Mouse (Mus musculus) testis, adult 2 months (tissue): ENCODE results near the gene Slc45a2. TPM values are rescaled to one million over a fixed set of nuclear protein-coding genes. Genes with fewer than 3 reads are reported as not detected.
A peak's percentile ranks its signal among the peaks of the same experiment; 100 is the strongest.
"Not testable (repeated sequence)": the region's sequence is repeated elsewhere in the genome, so short reads cannot be mapped to it uniquely, and the experiment has no call there.

Experiments
- H3K27ac ChIP-seq: fragments of 200-500 bp; 2 replicates; pipeline ENCODE4 v1.5.1; 2012; ENCODE audit warnings: low read depth, low read length; ENCODE audit not compliant: control insufficient read depth, insufficient read depth
- H3K27me3 ChIP-seq: fragments of 200-500 bp; 2 replicates; pipeline ENCODE4 v1.6.1; 2012; ENCODE audit warnings: mild to moderate bottlenecking, low read length, moderate library complexity; ENCODE audit not compliant: control insufficient read depth, insufficient read depth
- H3K36me3 ChIP-seq: fragments of 200-500 bp; 2 replicates; pipeline ENCODE4 v1.6.1; 2012; ENCODE audit warnings: mild to moderate bottlenecking, low read length; ENCODE audit not compliant: control insufficient read depth, insufficient read depth
- H3K4me1 ChIP-seq: fragments of 200-500 bp; 2 replicates; pipeline ENCODE4 v1.6.1; 2012; ENCODE audit warnings: low read length; ENCODE audit not compliant: control insufficient read depth, insufficient read depth
- H3K4me3 ChIP-seq: fragments of 200-500 bp; 2 replicates; pipeline ENCODE4 v1.5.1; 2012; ENCODE audit warnings: low read depth, mild to moderate bottlenecking, low read length, moderate library complexity, mixed read lengths; ENCODE audit not compliant: control insufficient read depth
- CTCF ChIP-seq: fragments of 200-500 bp; IDR thresholded peaks from 2 replicates; pipeline ENCODE4 v1.5.1; 2012; ENCODE audit warnings: low read depth, mild to moderate bottlenecking, inconsistent platforms, low read length, moderate library complexity; ENCODE audit not compliant: control insufficient read depth, insufficient read depth, insufficient replicate concordance
- POLR2A ChIP-seq: fragments of 200-500 bp; IDR thresholded peaks from 2 replicates; pipeline ENCODE4 v1.6.1; 2012; ENCODE audit warnings: low read depth, mild to moderate bottlenecking, inconsistent platforms, low read length, moderate library complexity; ENCODE audit not compliant: control insufficient read depth
- polyA plus RNA-seq: library from polyadenylated mRNA; depleted of rRNA; stranded (reverse); fragments of >200 nt; gene quantifications from 2 replicates; pipeline ENCODE4 v1.2.3, GENCODE M21; 2012

The Slc45a2 gene
- polyA plus RNA-seq, 1 experiment, result 0.28 TPM

DNA sequence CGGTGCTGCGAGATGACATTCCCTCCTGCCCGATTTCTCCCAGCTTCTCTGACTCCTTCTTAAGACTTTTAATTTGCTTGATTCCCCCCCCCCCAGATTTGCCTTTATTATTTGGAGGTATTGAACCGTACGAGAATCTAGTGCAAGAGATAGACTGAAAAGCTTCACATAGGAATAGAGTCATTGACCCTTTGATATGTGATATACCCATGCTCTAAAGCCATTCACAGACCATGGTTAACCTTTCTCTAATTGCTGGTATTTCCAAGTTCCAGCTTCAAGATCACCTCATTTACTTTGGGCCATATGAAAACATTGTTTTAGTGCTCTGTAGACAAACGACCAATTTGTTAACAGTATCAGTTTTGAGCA lies 18.5 kb upstream of the Slc45a2 start:
- H3K36me3 ChIP-seq, result no peaks in the 10 kb centered on the region
- peak overlapping the region; percentile 86 for H3K27ac ChIP-seq

DNA sequence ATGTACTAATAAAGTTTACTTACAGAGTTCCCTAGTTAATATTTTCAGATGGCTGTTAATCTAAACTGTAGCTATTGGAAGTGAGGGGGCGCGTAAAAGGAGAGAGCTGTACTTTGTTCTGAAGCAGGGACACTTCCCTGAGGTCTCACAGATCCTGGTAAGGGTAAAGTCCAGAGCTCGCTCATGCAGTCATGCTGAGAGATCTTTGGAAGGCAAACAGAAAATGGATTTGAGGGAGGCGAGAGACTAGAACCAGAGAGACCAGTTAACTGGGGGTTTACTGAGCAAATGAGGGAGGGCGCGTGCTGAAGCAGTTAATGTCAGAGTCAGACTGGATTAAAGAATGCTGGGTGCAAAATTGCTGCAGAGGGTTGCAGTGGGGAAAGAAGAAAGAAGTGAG lies 14.8 kb upstream of the Slc45a2 start:
- no peaks in the 10 kb centered on the region for H3K27me3 ChIP-seq
- no peaks in the 10 kb centered on the region for H3K36me3 ChIP-seq
- no peak overlapping the region for H3K4me3 ChIP-seq
- H3K4me1 ChIP-seq, result peaks cover 4% of the 10 kb centered on the region; the same call in 1 of the 2 replicates
- H3K27ac ChIP-seq, result no peak overlapping the region
- no peak for TF ChIP-seq CTCF
- TF ChIP-seq POLR2A, result no peak

More for the DNA sequence above, 18.5 kb upstream of the Slc45a2 start:
- Histone ChIP-seq H3K4me3 (peak overlapping the region; percentile 85), H3K27me3 (no peaks in the 10 kb centered on the region), H3K4me1 (peaks cover 4% of the 10 kb centered on the region; the same call in 1 of the 2 replicates)
- TF ChIP-seq POLR2A, result no peak
- no peak for TF ChIP-seq CTCF

DNA sequence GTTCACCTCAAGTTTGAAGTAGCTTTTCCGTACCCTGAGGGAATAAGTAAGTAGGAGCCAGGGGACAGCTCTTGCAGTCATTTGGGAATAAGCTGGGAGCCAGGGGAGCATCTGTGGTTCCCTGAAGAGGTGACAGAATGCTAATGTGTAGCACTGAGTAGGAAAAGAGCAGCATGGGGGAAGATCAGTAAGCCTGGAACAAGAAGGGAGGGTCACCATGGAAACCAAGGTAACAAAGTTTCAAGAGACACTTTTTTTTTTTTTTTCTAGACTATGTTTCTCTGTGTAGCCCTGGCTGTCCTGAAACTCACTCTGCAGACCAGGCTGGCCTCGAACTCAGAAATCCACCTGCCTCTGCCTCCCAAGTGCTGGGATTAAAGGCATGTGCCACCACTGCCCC lies 14.0 kb upstream of the Slc45a2 start:
- not testable (repeated sequence) for H3K27ac ChIP-seq, H3K4me1 ChIP-seq, H3K36me3 ChIP-seq, H3K4me3 ChIP-seq, H3K27me3 ChIP-seq

DNA sequence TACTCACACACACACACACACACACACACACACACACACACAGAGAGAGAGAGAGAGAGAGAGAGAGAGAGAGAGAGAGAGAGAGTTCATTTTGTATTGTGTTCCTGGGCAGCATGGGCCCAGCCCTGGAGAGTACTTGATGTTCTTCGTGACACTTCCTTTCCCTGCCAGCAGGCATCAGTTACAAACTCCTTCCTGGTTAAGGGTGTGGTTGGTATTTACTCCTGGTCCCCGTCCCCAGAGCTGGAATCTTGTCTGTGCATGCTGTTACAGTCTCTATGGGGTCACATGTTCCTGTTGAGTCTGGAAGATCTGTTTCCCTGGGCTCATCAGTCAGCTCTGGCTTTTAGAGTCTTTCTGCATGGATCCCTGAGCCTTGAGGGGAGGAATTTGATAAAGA lies 10.1 kb upstream of the Slc45a2 start:
- H3K27me3 ChIP-seq, result no peaks in the 10 kb centered on the region
- no peaks in the 10 kb centered on the region for H3K4me1 ChIP-seq
- H3K27ac ChIP-seq, result no peak overlapping the region
- H3K36me3 ChIP-seq, result no peaks in the 10 kb centered on the region
- no peak overlapping the region for H3K4me3 ChIP-seq
- TF ChIP-seq POLR2A, result no peak
- no peak for TF ChIP-seq CTCF

DNA sequence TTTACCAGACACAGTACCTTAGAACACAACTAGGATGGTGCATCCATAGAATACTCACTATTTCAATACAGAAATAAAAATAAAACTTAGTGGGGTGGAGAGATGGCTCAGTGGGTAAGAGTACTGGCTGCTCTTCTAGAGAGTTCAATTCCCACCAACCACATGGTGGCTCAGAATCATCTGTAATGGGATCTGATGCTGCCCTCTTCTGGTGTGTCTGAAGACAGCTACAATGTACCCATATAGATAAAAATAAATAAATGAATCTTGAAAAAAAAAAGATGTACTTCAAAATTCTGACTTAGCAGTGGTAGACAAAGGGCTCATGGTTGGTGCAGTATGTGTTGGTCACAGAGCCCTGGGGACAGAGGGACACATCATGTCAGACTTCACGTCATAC lies 9.0 kb upstream of the Slc45a2 start:
- H3K27me3 ChIP-seq, result no peaks in the 10 kb centered on the region
- no peak overlapping the region for H3K27ac ChIP-seq
- H3K4me3 ChIP-seq, result no peak overlapping the region
- TF ChIP-seq CTCF, result no peak
- TF ChIP-seq POLR2A, result no peak
- H3K36me3 ChIP-seq, result no peaks in the 10 kb centered on the region
- no peaks in the 10 kb centered on the region for H3K4me1 ChIP-seq

DNA sequence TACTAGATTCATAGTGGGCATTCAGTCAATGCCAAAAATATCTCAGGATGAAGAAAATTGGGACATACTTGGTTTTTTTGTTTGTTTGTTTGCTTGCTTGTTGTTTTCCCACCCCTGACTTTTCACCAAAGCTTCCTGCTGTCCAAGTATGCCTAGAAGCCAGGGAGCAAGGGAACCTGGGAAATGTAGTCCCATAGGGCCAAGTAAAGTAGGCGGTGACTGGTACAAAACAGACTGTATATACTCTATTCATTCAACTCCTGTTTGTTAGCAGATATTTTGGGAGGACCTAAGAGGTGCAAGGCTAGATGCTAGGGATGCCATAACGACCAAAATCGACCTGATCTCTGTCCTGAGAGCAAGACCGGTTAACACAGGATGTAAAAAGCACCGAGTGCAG lies 689 bp upstream of the Slc45a2 start:
- Histone ChIP-seq H3K36me3 (no peaks in the 10 kb centered on the region), H3K27ac (no peak overlapping the region), H3K4me1 (peaks cover 5% of the 10 kb centered on the region), H3K4me3 (no peak overlapping the region), H3K27me3 (no peaks in the 10 kb centered on the region)
- no peak for TF ChIP-seq POLR2A
- TF ChIP-seq CTCF, result no peak

DNA sequence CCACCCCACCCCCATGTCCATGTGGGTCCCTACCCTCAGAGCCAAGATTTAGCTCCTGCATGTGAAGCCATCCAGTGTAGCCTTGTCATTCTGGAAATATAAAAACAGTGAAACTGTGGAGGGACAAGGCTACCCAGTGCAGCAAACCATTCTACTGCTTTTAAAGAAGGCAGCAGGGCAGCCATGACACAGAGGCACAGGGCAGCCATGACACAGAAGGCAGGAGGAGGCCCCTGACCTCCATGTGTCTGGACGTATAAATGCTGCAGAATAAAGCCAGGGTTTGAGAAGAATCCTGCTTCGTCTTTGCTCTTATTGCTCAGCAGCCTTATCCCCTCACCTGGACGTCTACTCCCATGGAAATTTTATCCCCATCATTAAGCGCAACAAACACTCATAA lies 3.3 kb downstream of the Slc45a2 start:
- Histone ChIP-seq H3K27ac (no peak overlapping the region), H3K27me3 (no peaks in the 10 kb centered on the region), H3K36me3 (no peaks in the 10 kb centered on the region), H3K4me1 (peaks cover 5% of the 10 kb centered on the region), H3K4me3 (no peak overlapping the region)
- TF ChIP-seq POLR2A (no peak), CTCF (no peak)

DNA sequence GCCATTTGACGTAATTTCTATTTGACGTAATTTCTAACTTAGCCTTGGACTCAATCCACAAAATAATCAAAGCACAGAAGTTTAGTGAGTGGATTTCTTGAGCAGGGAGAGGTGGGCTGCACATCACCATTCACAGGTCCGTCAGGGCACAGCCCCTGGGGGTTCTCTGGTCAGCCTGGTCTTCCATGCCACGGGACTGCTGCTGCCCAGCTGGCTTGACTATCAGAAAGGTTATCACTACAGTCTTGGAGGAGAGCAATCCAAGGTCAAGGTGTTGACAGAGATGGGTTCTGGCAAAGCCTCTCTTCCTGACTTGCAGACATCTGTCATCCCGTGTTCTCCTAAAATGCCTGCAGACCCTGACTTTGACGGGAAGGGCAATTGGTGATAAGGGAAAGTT lies 4.1 kb downstream of the Slc45a2 start:
- H3K4me3 ChIP-seq, result no peak overlapping the region
- peaks cover 5% of the 10 kb centered on the region for H3K4me1 ChIP-seq
- H3K27me3 ChIP-seq, result no peaks in the 10 kb centered on the region
- H3K36me3 ChIP-seq, result no peaks in the 10 kb centered on the region
- no peak overlapping the region for H3K27ac ChIP-seq
- TF ChIP-seq POLR2A, result no peak
